Mouse (Mus musculus) liver, embryonic 11.5 days (tissue): Measurements from ENCODE around the gene Gm29609. TPM values are rescaled to one million over a fixed set of nuclear protein-coding genes. Genes with fewer than 3 reads are reported as not detected.
A peak's percentile ranks its signal among the peaks of the same experiment; 100 is the strongest.

Experiments used
- ATAC-seq: fragments of 200-750 bp; cut with Nextera tagmentation; replicated peaks from 2 replicates; pipeline ENCODE4 v1.8.0; 2017; ENCODE audit warnings: moderate number of reproducible peaks, mild to moderate bottlenecking, moderate TSS enrichment, moderate library complexity; ENCODE audit not compliant: low FRiP score
- DNase-seq: peaks from one replicate; pipeline ENCODE4 v3.0.0-alpha.2; 2017; ENCODE audit warnings: low spot score
- H3K27ac ChIP-seq: fragments of 300-500 bp; sonication (generic); 2 replicates; pipeline ENCODE4 v1.5.1; 2014; ENCODE audit warnings: mild to moderate bottlenecking, low read depth, low read length, control low read depth
- H3K27me3 ChIP-seq: fragments of 300-500 bp; sonication (generic); replicated peaks from 2 replicates; pipeline ENCODE4 v1.6.1; 2014; ENCODE audit warnings: low read length, mixed read lengths; ENCODE audit not compliant: control insufficient read depth, insufficient read depth
- H3K36me3 ChIP-seq: fragments of 300-500 bp; sonication (generic); 2 replicates; pipeline ENCODE4 v1.6.1; 2014; ENCODE audit warnings: mild to moderate bottlenecking, low read length, moderate library complexity, mixed read lengths; ENCODE audit not compliant: control insufficient read depth, insufficient read depth
- H3K4me1 ChIP-seq: fragments of 300-500 bp; sonication (generic); replicated peaks from 2 replicates; pipeline ENCODE4 v1.6.1; 2014; ENCODE audit warnings: low read length, mixed read lengths; ENCODE audit not compliant: control insufficient read depth, insufficient read depth
- H3K4me2 ChIP-seq: fragments of 300-500 bp; sonication (generic); 2 replicates; pipeline ENCODE4 v1.6.1; 2014; ENCODE audit warnings: mild to moderate bottlenecking, control low read depth, moderate library complexity
- H3K4me3 ChIP-seq: fragments of 300-500 bp; sonication (generic); 2 replicates; pipeline ENCODE4 v1.5.1; 2014; ENCODE audit warnings: low read depth, low read length, control low read depth
- H3K9ac ChIP-seq: fragments of 300-500 bp; sonication (generic); 2 replicates; pipeline ENCODE4 v1.6.1; 2014; ENCODE audit warnings: low read depth, low read length, control low read depth
- H3K9me3 ChIP-seq: fragments of 300-500 bp; sonication (generic); 2 replicates; pipeline ENCODE4 v1.6.1; 2016; ENCODE audit warnings: low read length, inconsistent platforms, mixed read lengths; ENCODE audit not compliant: control insufficient read depth
- WGBS: fragments of 180-500 bp; shearing (Covaris S2); extraction: QIAGEN DNeasy Blood & Tissue Kit; methylation state at CpG from one replicate; pipeline ENCODE4 v1.1.7; 2014; 5-methylcytosine and 5-hydroxymethylcytosine counted together
- polyA plus RNA-seq: library from polyadenylated mRNA; unstranded; fragments of >200 nt; fragmentation: Nextera tagmentation; extraction: Ambion mirVana; gene quantifications from 2 replicates; pipeline ENCODE4 v1.2.1, GENCODE M21; 2014

The Gm29609 gene
- polyA plus RNA-seq, 1 experiment from 2014 or later, result 1.5 TPM

DNA sequence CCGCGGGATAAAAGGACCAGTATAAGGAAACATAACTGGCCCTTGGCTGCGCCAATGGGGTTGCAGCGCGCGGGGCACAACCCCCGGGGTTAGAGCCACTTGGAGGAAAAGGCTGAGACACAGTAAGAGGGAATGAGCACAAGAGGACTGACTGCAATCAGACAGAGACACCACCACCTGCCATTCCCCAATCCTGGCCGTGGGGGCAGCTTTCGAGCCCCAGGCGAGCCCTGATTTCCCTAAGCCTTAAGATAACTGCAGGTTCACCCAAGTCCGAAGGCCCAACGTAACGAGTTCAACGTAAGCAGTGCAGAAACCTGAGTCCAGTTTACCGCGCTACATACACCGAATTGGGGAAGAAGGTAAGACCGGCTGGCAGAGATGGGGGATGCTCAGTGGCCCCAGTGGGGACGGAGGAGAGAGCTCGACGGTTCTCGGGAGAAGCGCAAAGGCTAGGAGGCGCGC is 378 bp downstream of the Gm29609 start:
- H3K4me3 ChIP-seq, result peak overlapping the region; percentile 96
- under 1% methylated on average over 25 of the region's 25 CpGs for WGBS
- no peaks in the 10 kb centered on the region for H3K9me3 ChIP-seq
- peaks cover 6% of the 10 kb centered on the region; the same call in 1 of the 2 replicates for H3K4me1 ChIP-seq
- H3K4me2 ChIP-seq, result peak overlapping the region; percentile 91
- peak overlapping the region; percentile 99 for H3K27ac ChIP-seq
- no peaks in the 10 kb centered on the region for H3K27me3 ChIP-seq
- H3K9ac ChIP-seq, result peak overlapping the region; percentile 95
- H3K36me3 ChIP-seq, result no peaks in the 10 kb centered on the region; the same call in 1 of the 2 replicates
- no peak for DNase-seq
- peak; percentile 67 for ATAC-seq

DNA sequence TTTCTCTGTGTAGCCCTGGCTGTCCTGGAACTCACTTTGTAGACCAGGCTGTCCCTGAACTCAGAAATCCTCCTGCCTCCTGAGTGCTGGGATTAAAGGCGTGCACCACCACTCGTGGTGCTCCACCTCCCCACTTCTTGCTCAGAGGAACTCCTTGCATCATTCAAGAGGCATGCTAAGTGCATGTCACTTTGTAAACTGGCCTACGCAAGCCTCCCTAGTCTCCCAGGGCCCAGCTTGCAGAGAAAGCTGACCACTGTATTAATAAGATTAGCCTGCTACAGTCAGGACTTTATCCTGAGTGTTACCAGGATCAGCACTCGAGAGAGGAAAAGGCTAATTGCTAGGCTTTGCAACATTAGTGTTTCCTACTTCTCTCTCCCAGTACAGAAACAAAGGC is 11.1 kb downstream of the Gm29609 start:
- H3K4me1 ChIP-seq, result no peaks in the 10 kb centered on the region
- no peak overlapping the region for H3K4me3 ChIP-seq
- no peak overlapping the region for H3K27ac ChIP-seq
- no peaks in the 10 kb centered on the region for H3K27me3 ChIP-seq
- peaks cover 70% of the 10 kb centered on the region for H3K36me3 ChIP-seq
- DNase-seq (no peak), ATAC-seq (no peak)
- H3K9me3 ChIP-seq, result no peaks in the 10 kb centered on the region
- H3K4me2 ChIP-seq, result no peak overlapping the region
- 91% methylated on average over 4 of the region's 4 CpGs for WGBS
- H3K9ac ChIP-seq, result no peak overlapping the region

DNA sequence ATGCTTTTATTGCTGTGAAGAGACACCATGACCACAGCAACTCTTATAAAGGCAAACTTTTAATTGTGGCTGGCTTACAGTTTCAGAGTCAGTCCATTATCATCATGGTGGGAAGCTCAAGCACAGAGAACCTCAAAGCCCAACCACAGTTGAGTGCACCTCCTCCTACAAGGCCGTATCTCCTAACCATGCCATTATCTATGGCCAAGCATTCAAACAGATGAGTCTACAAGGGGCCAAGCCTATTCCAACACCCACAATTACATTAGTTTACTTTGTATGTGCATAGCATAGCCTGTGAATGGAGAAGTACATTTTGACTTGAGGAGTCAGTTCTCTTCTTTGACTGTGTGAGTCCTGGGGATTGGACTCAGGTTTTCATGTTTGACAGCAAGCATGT is 14.8 kb downstream of the Gm29609 start:
- peak; percentile 82 for ATAC-seq
- H3K4me3 ChIP-seq, result no peak overlapping the region
- H3K9ac ChIP-seq, result no peak overlapping the region
- no peaks in the 10 kb centered on the region for H3K4me1 ChIP-seq
- WGBS, result 58% methylated on average over 1 of the region's 1 CpGs
- H3K9me3 ChIP-seq, result no peaks in the 10 kb centered on the region
- H3K27me3 ChIP-seq, result no peaks in the 10 kb centered on the region
- H3K4me2 ChIP-seq, result no peak overlapping the region; the same call in 1 of the 2 replicates
- DNase-seq, result no peak
- H3K27ac ChIP-seq, result no peak overlapping the region
- peaks cover 60% of the 10 kb centered on the region for H3K36me3 ChIP-seq

DNA sequence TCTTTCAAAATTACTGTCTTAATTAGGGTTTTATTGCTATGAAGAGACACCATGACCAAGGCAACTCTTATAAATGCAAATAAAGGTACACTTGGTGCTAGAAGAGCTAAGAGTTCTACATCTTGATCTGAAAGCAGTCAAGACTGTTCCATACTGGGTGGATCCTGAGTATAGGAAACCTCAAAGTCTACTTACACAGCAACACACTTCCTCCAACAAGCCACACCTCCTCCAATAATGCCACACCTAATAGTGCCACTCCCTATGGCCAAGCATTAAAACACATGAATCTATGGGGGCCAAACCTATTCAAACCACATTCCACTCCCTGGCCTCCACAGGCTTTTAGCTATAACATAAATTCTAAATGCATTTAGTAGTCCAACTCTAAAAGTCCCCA is 17.2 kb downstream of the Gm29609 start:
- ATAC-seq (peak; percentile 69), DNase-seq (no peak)
- H3K27ac ChIP-seq, result no peak overlapping the region

DNA sequence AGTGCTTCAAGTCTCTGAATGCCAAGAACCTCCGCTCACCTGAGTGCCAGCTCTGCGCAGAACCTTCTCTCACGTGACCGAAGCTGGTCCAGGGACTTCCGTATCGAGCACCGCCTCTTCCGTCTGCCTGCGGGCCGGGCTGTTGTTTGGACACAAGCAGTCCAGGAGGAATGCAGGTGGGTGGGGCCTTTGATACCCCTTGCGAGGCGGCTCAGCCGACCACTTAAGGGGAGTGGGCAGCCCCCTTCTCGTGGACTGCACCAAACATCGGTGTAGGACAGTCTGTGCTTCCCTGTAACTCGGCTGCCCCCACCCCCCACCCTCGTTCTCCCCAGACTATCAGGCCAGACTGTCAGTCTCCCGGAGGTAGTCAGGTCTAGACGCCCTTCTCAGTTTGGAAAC is 25.6 kb downstream of the Gm29609 start, which contains the start of gene Mpv17:
Gene Mpv17, minus strand, starts transcription at position 100 of the 402 bp plus-strand sequence.
- under 1% methylated on average over 19 of the region's 19 CpGs for WGBS
- peak; percentile 92 for ATAC-seq
- no peak within 1 kb of the TSS; the same call in 1 of the 2 replicates for H3K27ac ChIP-seq
- H3K4me2 ChIP-seq, result peak within 1 kb of the TSS; percentile 89
- peaks cover 3% of the 10 kb centered on the region for H3K4me1 ChIP-seq
- H3K4me3 ChIP-seq, result peak within 1 kb of the TSS; percentile 69
- peak; percentile 81 for DNase-seq
- H3K36me3 ChIP-seq, result peaks cover 21% of the 10 kb centered on the region
- H3K9ac ChIP-seq, result peak within 1 kb of the TSS; percentile 67
- no peaks in the 10 kb centered on the region for H3K9me3 ChIP-seq
- H3K27me3 ChIP-seq, result no peaks in the 10 kb centered on the region

More for the DNA sequence above, 17.2 kb downstream of the Gm29609 start:
- Histone ChIP-seq H3K4me2 (no peak overlapping the region), H3K4me1 (no peaks in the 10 kb centered on the region), H3K27me3 (no peaks in the 10 kb centered on the region), H3K9ac (no peak overlapping the region), H3K36me3 (peaks cover 59% of the 10 kb centered on the region), H3K4me3 (no peak overlapping the region), H3K9me3 (no peaks in the 10 kb centered on the region)

DNA sequence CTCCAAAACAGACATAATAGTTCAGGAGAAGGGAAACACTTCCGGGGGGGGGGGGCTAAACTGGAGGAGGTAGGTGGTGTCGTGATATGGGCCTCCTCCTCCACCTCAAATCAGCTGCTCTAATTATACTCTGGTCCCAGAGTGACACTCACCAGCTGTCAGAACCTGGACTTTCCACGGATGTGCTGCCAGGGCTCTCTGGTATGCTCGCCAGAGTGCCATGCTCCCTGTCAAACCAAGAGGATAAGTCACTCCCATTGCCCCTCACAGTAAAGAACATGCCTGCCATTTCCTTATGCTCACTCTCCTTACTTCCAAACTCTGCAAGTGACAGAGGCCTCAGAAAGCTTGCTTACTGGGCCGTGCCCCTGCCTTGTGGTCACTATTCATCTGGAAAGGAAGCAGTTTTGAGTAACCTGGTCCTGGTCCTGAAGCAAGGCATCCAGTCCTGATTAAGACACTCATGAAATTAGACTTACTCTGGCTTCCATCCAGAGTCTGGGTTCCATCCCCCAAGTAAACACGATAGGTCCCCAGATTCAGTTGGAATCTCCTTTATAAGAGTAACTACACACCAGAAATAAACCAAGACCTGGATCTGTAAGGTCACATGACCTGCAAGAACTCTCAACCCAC is 26.1 kb downstream of the Gm29609 start:
- Histone ChIP-seq H3K4me1 (peaks cover 3% of the 10 kb centered on the region), H3K9ac (peak overlapping the region; percentile 67), H3K27me3 (no peaks in the 10 kb centered on the region), H3K27ac (no peak overlapping the region), H3K4me3 (peak overlapping the region; percentile 69), H3K9me3 (no peaks in the 10 kb centered on the region), H3K4me2 (peak overlapping the region; percentile 89), H3K36me3 (peaks cover 18% of the 10 kb centered on the region)
- WGBS, result 39% methylated on average over 6 of the region's 6 CpGs
- no peak for DNase-seq
- ATAC-seq, result peak; percentile 7; the same call in 1 of the 2 replicates

DNA sequence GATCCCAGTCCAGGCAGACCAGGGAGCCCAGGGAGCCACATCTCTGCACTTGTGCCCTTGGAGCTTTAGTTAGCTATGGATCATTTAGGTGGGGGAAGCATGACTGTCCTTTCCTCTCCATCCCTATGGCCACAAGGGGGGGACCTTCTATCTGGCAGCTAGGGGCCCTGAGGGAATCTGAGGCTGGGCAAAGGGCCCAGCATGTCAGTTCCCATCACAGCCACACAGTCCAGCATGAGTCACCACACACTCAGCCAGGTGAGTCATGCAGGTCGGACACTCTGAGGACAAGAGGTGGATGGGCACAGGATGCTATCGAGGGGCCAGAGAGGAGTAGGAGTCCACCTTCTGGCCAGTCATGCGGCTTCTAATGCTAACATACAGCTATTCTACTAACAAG is 28.0 kb downstream of the Gm29609 start:
- Histone ChIP-seq H3K27me3 (no peaks in the 10 kb centered on the region), H3K4me2 (no peak overlapping the region), H3K9me3 (no peaks in the 10 kb centered on the region), H3K4me3 (no peak overlapping the region), H3K4me1 (peaks cover 3% of the 10 kb centered on the region), H3K9ac (no peak overlapping the region), H3K27ac (no peak overlapping the region), H3K36me3 (peaks cover 1% of the 10 kb centered on the region)
- 90% methylated on average over 3 of the region's 3 CpGs for WGBS
- DNase-seq, result no peak
- no peak for ATAC-seq

DNA sequence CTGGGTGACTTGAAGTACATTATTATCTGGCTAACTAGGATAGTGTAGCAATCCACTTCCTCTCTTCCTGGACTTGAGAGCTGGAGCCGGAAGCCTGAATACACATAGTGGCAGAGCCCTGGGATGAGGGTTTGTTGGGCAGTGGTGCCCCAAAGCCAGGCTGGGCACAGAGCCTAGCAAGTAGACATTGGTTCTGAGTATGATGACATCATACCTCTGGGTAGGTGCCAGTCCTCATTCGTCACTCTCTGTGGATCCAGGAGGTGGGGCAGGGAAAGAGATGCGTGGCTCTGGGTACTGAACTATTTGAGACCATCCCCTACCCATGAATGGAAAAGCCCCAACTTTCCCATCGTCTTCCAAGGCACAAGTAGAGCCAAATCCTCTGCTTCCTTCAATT is 29.9 kb downstream of the Gm29609 start:
- Histone ChIP-seq H3K36me3 (peaks cover 7% of the 10 kb centered on the region), H3K27me3 (no peaks in the 10 kb centered on the region), H3K4me2 (no peak overlapping the region), H3K4me1 (peaks cover 3% of the 10 kb centered on the region), H3K27ac (no peak overlapping the region), H3K9me3 (no peaks in the 10 kb centered on the region), H3K9ac (no peak overlapping the region), H3K4me3 (no peak overlapping the region)
- DNase-seq, result no peak
- 85% methylated on average over 4 of the region's 4 CpGs for WGBS
- no peak for ATAC-seq

DNA sequence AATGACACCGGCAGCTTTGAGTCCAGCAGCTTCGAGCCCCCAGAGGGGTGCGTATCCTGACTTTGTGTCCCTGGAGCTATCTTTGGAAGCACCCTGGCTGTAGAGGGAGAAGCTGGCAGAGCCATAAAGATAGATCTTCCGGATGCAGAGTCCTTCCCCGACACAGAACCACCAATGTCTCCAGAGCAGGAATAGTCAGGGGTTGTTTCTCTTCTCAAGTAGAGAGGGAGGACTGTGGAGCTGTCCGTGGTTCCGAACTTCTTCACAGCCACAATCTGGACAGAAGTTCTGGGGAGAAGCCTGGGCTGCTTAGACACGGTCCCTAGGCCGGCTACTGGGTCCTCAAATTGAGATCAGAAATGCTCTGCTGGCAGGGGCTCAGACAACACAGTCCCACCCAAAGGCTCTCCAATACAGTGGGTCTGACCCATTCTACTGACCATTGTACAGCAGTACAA is 40.7 kb downstream of the Gm29609 start:
- WGBS, result 11% methylated on average over 9 of the region's 9 CpGs
- H3K4me2 ChIP-seq, result no peak overlapping the region
- no peaks in the 10 kb centered on the region for H3K9me3 ChIP-seq
- peaks cover 59% of the 10 kb centered on the region for H3K27me3 ChIP-seq
- H3K36me3 ChIP-seq, result no peaks in the 10 kb centered on the region; the same call in 1 of the 2 replicates
- no peaks in the 10 kb centered on the region for H3K4me1 ChIP-seq
- H3K27ac ChIP-seq, result no peak overlapping the region
- ATAC-seq (no peak), DNase-seq (no peak)
- H3K4me3 ChIP-seq, result no peak overlapping the region
- H3K9ac ChIP-seq, result no peak overlapping the region
